Mouse (Mus musculus) liver, adult 2 months (tissue): Measurements from ENCODE around the gene Gm17268.

Experiments
- CTCF ChIP-seq: fragments of 200-500 bp; IDR thresholded peaks from 2 replicates; pipeline ENCODE4 v1.5.1; 2011; ENCODE audit warnings: low read depth, low read length, control low read depth
- POLR2A ChIP-seq: fragments of 200-500 bp; IDR thresholded peaks from 2 replicates; pipeline ENCODE4 v1.6.1; 2011; ENCODE audit warnings: low read length, control low read depth; ENCODE audit not compliant: insufficient read depth; ENCODE audit errors: extremely low read depth

GRCm38 (mm10) chr11:82000581-82000980, 37.8 kb downstream of the Gm17268 start:
- TF ChIP-seq CTCF (no peak), POLR2A (no peak)
